Mouse (Mus musculus): ENCODE results near the gene Dennd1a.

DNA sequence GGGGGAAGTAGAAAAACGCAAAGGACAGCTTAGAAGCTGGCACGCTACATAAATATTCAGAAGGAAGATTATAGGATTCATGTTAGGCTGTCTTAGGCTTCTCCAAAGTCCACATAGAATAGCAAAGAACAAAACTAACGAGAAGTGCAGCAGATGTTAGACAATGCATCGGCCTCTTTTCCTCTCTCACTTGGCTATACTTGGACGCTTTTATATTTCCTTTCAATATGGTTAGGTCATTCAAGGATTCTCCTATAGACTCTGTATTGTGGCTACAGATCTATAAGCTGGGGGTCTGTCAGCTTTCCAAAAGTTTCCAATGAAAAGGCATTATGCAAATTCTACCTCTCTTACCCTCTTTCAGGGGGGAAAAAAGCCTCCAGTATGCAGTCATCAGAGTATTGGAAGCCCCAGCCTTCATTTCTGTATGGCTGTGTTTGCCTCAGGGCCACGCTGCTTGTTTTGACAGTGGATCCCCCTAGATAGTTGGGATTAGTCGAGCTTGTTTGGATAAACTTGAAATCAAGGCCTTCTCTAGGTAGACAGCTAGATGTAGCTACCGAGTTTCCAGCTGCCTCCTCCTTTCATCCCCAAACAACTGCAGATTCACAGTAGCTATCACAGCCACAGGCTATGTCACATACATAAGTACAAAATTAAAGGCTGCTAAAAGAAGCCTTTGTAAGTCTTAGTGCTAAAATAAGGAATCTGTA lies 143.0 kb downstream of the Dennd1a start:
- TF ChIP-seq CTCF (IDR thresholded peaks at IDR 0.05) (no peak), POLR2A (IDR thresholded peaks at IDR 0.05; ENCODE audit: insufficient read depth, low read depth, low read length) (no peak), EP300 (IDR thresholded peaks at IDR 0.05; ENCODE audit: insufficient read depth, low read depth, low read length) (no peak)

All from heart, adult 2 months (tissue).